Comparison of ENCODE assay signal across 16 mouse cellular contexts in the genomic region with DNA sequence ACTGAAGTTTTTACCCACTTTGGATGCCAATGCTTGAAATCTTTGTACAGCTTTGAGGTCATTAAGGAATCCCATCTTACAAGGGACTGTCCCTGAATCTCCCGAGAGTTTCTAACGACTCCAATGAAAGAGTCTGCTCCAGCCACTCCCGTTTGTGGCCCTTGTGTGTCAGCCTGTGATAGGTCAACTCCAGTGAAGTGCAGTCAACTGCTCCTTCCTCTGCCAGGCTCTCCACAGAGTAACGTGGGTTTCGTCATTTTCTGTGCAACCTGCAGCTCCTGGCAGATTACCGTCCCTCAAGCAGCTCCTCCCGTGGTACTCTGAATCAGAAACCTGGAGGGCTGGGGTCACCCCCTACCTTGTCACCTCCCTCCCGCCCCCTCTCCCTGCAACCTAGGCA. TPM values are rescaled to one million over a fixed set of nuclear protein-coding genes. Genes with fewer than 3 reads are reported as not detected.
"Had no signal": no experiment of that assay in that cellular context is flagged by ENCODE, and none has a peak within 500 bp of the region (broad histone marks: within the 10 kb centered on the region; RNA-seq: fewer than 3 reads in every experiment).

No protein-coding gene starts in this region.

- H3K4me1 ChIP-seq: kidney, embryonic 15.5 days; limb, embryonic 15.5 days; liver, embryonic 12.5 days; midbrain, embryonic 12.5 days; stomach, embryonic 15.5 days had no signal

- H3K4me3 ChIP-seq: kidney, embryonic 15.5 days; limb, embryonic 15.5 days; liver, embryonic 12.5 days; megakaryocyte, embryonic 14.5 days; midbrain, embryonic 12.5 days; stomach, embryonic 15.5 days had no signal

- DNase-seq: kidney, adult 18-20 months; kidney, postnatal 4 days; right cerebral cortex, postnatal 14 days; thymus, adult 2 months; thymus, postnatal 25 days had no signal

RNA-seq across cellular contexts. Expression of gene Napsa, which starts 8.9 kb away (rescaled TPM):
- total RNA-seq: hindbrain, postnatal 0 days; layer of hippocampus, postnatal 25 days; left cerebral cortex, adult 8-10 months; midbrain, postnatal 0 days had no signal

RNA-seq across cellular contexts. Expression of gene Spib, which starts 31.4 kb away (rescaled TPM):
- total RNA-seq: midbrain, postnatal 0 days had no signal
- polyA plus RNA-seq: hindbrain, postnatal 0 days; liver, embryonic 12.5 days; midbrain, embryonic 12.5 days; neural tube, embryonic 14.5 days had no signal
